Mouse (Mus musculus): ENCODE data around the gene Zfp592. TPM values are rescaled to one million over a fixed set of nuclear protein-coding genes. Genes with fewer than 3 reads are reported as not detected.

Zfp592 gene
- polyA plus RNA-seq, 1 experiment from 2014 or later: 11.9 TPM

DNA sequence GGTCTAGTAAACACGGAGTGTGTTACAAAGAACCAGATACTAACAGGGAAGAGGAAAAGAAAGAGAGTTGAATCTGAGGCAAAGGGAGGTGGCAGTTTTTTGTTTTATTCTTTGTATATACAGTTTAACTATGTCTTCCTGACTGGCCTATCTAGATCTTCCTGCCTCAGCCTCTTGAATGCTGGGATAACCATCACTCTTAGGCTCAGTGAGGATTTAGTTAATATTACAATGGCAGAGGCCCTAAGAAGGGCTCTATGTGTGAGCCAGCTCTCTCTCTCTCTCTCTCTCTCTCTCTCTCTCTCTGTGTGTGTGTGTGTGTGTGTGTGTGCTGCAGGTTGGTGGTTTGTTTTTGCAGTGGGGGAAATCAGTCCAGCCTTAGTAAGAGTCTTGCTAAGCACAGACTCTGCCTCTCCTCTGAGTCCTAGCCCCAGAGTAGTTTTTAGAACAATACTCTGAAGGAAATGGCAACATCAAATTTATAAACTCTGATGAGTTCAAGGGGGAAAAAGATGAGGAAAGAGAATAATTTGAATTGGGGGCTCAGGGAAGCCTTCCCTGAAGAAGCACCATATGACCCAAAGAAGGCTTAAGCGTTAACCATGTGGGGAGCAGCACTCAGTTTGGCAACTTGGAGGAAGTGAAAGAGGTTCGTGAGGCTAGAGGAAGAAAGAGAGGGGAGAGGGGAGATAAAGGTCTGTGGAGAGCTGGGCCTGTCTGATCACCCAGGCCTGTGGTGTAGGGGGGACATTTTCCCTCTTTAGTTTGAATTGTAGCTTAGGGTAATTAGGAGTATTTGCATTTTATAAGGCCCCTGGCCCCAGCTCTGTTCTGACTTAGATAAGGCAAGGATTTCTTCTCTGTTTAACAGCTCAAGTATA is 2.0 kb downstream of the Zfp592 start:
- 14% methylated on average over 3 of the region's 3 CpGs for WGBS (ENCODE audit: insufficient replicate concordance)
- Histone ChIP-seq H3K4me1 (peaks cover 76% of the 10 kb centered on the region), H3K4me3 (peak overlapping the region; percentile 97)

GRCm38 (mm10) chr7:80997776-80998175 is 4.3 kb downstream of the Zfp592 start:
- H3K4me2 ChIP-seq: peak overlapping the region; percentile 97
- H3K27me3 ChIP-seq (replicated peaks): no peaks in the 10 kb centered on the region
- H3K4me1 ChIP-seq: peaks cover 77% of the 10 kb centered on the region
- H3K4me3 ChIP-seq: no peak overlapping the region
- WGBS (ENCODE audit: insufficient replicate concordance): 44% methylated on average over 6 of the region's 6 CpGs
- H3K27ac ChIP-seq: 0 out of 2 replicates have a peak overlapping the region, but pooled peaks have one; percentile 26
- H3K36me3 ChIP-seq: peaks cover 9% of the 10 kb centered on the region; the same call in 1 of the 2 replicates
- ATAC-seq: no peak
- H3K9ac ChIP-seq: peak overlapping the region; percentile 39; the same call in 1 of the 2 replicates
- no peaks in the 10 kb centered on the region for H3K9me3 ChIP-seq (replicated peaks)

More for the DNA sequence above, 2.0 kb downstream of the Zfp592 start:
- 0 out of 2 replicates have a peak, but pooled peaks have one; percentile 6 for ATAC-seq
- H3K4me2 ChIP-seq: peak overlapping the region; percentile 97
- no peaks in the 10 kb centered on the region for H3K27me3 ChIP-seq (replicated peaks)
- H3K9ac ChIP-seq: peak overlapping the region; percentile 99
- peak overlapping the region; percentile 94 for H3K27ac ChIP-seq
- peaks cover 5% of the 10 kb centered on the region; the same call in 1 of the 2 replicates for H3K36me3 ChIP-seq
- H3K9me3 ChIP-seq (replicated peaks): no peaks in the 10 kb centered on the region

- Histone ChIP-seq H3K36me3 (peaks cover 9% of the 10 kb centered on the region; the same call in 1 of the 2 replicates), H3K4me2 (no peak overlapping the region), H3K4me3 (no peak overlapping the region), H3K9ac (no peak overlapping the region), H3K27me3 (replicated peaks) (no peaks in the 10 kb centered on the region), H3K27ac (no peak overlapping the region), H3K4me1 (peaks cover 94% of the 10 kb centered on the region), H3K9me3 (replicated peaks) (no peaks in the 10 kb centered on the region)
- no peak for ATAC-seq
- WGBS (ENCODE audit: insufficient replicate concordance): 86% methylated on average over 2 of the region's 2 CpGs
Measured at GRCm38 (mm10) chr7:80999536-80999935, 6.1 kb downstream of the Zfp592 start.

DNA sequence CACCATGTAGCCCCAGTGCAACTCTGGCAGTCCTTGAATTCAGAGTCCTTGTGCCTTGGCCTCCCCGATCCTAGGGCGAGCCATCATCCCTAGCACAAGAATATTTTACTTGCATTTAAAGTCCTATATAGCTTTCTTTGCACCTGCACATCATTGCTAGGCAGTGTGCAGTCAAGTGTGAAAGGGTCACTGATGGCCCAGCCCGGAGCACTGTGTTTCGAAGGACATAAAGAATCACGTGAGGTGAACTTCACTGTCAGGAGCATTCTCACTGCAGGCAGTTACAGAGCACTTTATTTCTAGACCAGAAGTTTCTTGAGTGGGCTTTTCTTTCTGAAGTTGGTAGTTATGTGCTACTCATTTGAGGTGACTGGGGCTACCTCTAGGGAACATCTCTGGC is 8.4 kb downstream of the Zfp592 start:
- H3K4me1 ChIP-seq: peaks cover 94% of the 10 kb centered on the region
- WGBS (ENCODE audit: insufficient replicate concordance): 85% methylated on average over 5 of the region's 5 CpGs
- H3K4me3 ChIP-seq: no peak overlapping the region
- H3K9ac ChIP-seq: no peak overlapping the region
- H3K27me3 ChIP-seq (replicated peaks): no peaks in the 10 kb centered on the region
- peaks cover 14% of the 10 kb centered on the region; the same call in 1 of the 2 replicates for H3K36me3 ChIP-seq
- H3K4me2 ChIP-seq: no peak overlapping the region
- H3K27ac ChIP-seq: no peak overlapping the region
- ATAC-seq: no peak
- no peaks in the 10 kb centered on the region for H3K9me3 ChIP-seq (replicated peaks)

GRCm38 (mm10) chr7:81004556-81005079 is 11.1 kb downstream of the Zfp592 start:
- H3K4me2 ChIP-seq: peak overlapping the region; percentile 40
- no peaks in the 10 kb centered on the region for H3K9me3 ChIP-seq (replicated peaks)
- H3K4me1 ChIP-seq: peaks cover 82% of the 10 kb centered on the region
- peak; percentile 89 for ATAC-seq
- no peaks in the 10 kb centered on the region for H3K27me3 ChIP-seq (replicated peaks)
- H3K4me3 ChIP-seq: no peak overlapping the region
- H3K9ac ChIP-seq: peak overlapping the region; percentile 33; the same call in 1 of the 2 replicates
- peaks cover 19% of the 10 kb centered on the region for H3K36me3 ChIP-seq
- 15% methylated on average over 3 of the region's 3 CpGs for WGBS (ENCODE audit: insufficient replicate concordance)
- H3K27ac ChIP-seq: peak overlapping the region; percentile 73

GRCm38 (mm10) chr7:81005969-81006368 is 12.5 kb downstream of the Zfp592 start:
- H3K9ac ChIP-seq: no peak overlapping the region
- no peak overlapping the region for H3K4me2 ChIP-seq
- no peaks in the 10 kb centered on the region for H3K27me3 ChIP-seq (replicated peaks)
- no peak for ATAC-seq
- H3K27ac ChIP-seq: no peak overlapping the region
- H3K9me3 ChIP-seq (replicated peaks): no peaks in the 10 kb centered on the region
- H3K4me3 ChIP-seq: no peak overlapping the region
- peaks cover 28% of the 10 kb centered on the region for H3K36me3 ChIP-seq
- WGBS (ENCODE audit: insufficient replicate concordance): 19% methylated on average over 1 of the region's 1 CpGs
- H3K4me1 ChIP-seq: peaks cover 69% of the 10 kb centered on the region

- H3K4me2 ChIP-seq: no peak overlapping the region
Measured at GRCm38 (mm10) chr7:81008285-81008684, 14.8 kb downstream of the Zfp592 start.

GRCm38 (mm10) chr7:81011576-81011975 is 18.1 kb downstream of the Zfp592 start:
- H3K9me3 ChIP-seq (replicated peaks): no peaks in the 10 kb centered on the region
- no peak overlapping the region for H3K9ac ChIP-seq
- H3K4me3 ChIP-seq: no peak overlapping the region
- H3K27me3 ChIP-seq (replicated peaks): no peaks in the 10 kb centered on the region
- no peak overlapping the region for H3K27ac ChIP-seq
- no peak overlapping the region for H3K4me2 ChIP-seq
- H3K36me3 ChIP-seq: peaks cover 67% of the 10 kb centered on the region
- peaks cover 17% of the 10 kb centered on the region for H3K4me1 ChIP-seq
- no peak for ATAC-seq
- WGBS (ENCODE audit: insufficient replicate concordance): 91% methylated on average over 3 of the region's 3 CpGs

More at GRCm38 (mm10) chr7:81008285-81008684, 14.8 kb downstream of the Zfp592 start:
- no peaks in the 10 kb centered on the region for H3K9me3 ChIP-seq (replicated peaks)
- H3K27ac ChIP-seq: no peak overlapping the region
- ATAC-seq: no peak
- no peaks in the 10 kb centered on the region for H3K27me3 ChIP-seq (replicated peaks)
- peaks cover 51% of the 10 kb centered on the region for H3K36me3 ChIP-seq
- no peak overlapping the region for H3K4me3 ChIP-seq
- H3K9ac ChIP-seq: no peak overlapping the region
- H3K4me1 ChIP-seq: peaks cover 46% of the 10 kb centered on the region
- 60% methylated on average over 3 of the region's 3 CpGs for WGBS (ENCODE audit: insufficient replicate concordance)

DNA sequence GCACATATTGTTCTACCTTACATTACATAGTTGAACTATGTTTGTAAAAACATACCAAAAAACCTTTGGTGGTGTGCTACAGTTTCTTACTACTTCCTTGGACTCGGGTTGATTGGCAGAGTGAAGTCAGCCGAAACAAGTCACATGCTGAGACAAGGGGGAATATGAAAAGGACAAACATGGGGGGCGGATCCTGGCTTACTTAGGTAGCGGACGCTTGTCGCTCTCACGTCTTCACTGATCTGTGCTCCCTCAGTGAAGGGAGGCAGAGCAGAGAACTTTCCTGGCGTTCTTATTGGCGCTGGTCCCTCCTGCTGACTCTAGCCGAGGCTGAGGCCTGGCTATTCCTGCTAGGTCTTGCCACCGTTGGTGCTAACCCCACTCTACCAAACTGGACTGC is 26.8 kb downstream of the Zfp592 start:
- ATAC-seq: no peak
- Histone ChIP-seq H3K27me3 (replicated peaks) (no peaks in the 10 kb centered on the region), H3K4me1 (peaks cover 36% of the 10 kb centered on the region), H3K4me2 (no peak overlapping the region), H3K9ac (no peak overlapping the region), H3K9me3 (replicated peaks) (no peaks in the 10 kb centered on the region), H3K27ac (no peak overlapping the region), H3K36me3 (peaks cover 68% of the 10 kb centered on the region), H3K4me3 (no peak overlapping the region)
- WGBS (ENCODE audit: insufficient replicate concordance): 82% methylated on average over 11 of the region's 11 CpGs

DNA sequence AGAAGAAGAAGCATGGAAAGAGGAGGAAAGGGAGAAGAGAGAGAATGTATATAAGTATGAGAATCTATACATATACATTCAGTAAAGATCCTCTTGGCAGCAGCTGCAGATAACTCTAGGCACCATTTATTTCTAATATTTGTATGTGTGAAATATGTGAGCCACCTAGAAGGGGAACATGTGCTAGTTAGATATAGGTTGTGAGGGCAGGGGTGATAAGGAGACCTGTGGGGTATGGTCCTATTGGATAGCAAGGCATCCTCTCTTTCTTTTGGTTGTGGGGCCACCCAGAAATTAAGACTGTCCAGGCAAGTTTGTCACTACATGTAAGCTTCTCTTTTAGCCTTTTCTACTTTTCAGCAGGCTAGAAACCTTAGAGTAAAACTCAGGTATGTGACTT is 29.2 kb downstream of the Zfp592 start:
- Histone ChIP-seq H3K4me1 (peaks cover 36% of the 10 kb centered on the region), H3K4me2 (peak overlapping the region; percentile 52), H3K9me3 (replicated peaks) (no peaks in the 10 kb centered on the region), H3K36me3 (peaks cover 79% of the 10 kb centered on the region), H3K9ac (peak overlapping the region; percentile 23; the same call in 1 of the 2 replicates), H3K4me3 (no peak overlapping the region), H3K27ac (peak overlapping the region; percentile 67), H3K27me3 (replicated peaks) (no peaks in the 10 kb centered on the region)
- peak; percentile 88 for ATAC-seq

GRCm38 (mm10) chr7:81024118-81024517 is 30.6 kb downstream of the Zfp592 start:
- H3K36me3 ChIP-seq: peaks cover 87% of the 10 kb centered on the region
- no peak overlapping the region for H3K9ac ChIP-seq
- no peak overlapping the region for H3K27ac ChIP-seq
- H3K4me2 ChIP-seq: no peak overlapping the region
- no peaks in the 10 kb centered on the region for H3K27me3 ChIP-seq (replicated peaks)
- no peak for ATAC-seq
- no peak overlapping the region for H3K4me3 ChIP-seq
- no peaks in the 10 kb centered on the region for H3K9me3 ChIP-seq (replicated peaks)
- peaks cover 36% of the 10 kb centered on the region for H3K4me1 ChIP-seq
- WGBS (ENCODE audit: insufficient replicate concordance): 82% methylated on average over 5 of the region's 5 CpGs

DNA sequence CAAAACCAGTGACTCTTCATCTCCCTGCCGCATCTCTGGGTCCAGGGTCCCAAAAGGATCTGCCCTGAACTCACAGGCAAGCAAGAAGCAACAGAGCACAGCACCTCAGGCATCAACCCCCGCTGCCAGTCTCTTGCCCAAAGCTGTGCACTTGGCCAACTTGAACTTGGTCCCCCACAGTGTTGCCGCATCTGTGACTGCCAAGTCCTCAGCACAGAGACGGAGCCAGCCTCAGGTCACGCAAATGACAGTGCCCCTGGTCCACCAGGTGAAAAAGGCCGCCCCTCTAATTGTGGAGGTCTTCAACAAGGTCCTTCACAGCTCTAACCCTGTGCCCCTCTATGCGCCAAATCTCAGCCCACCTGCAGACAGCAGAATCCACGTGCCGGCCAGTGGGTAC is 31.2 kb downstream of the Zfp592 start:
- WGBS (ENCODE audit: insufficient replicate concordance): 91% methylated on average over 9 of the region's 9 CpGs
- no peaks in the 10 kb centered on the region for H3K9me3 ChIP-seq (replicated peaks)
- H3K9ac ChIP-seq: no peak overlapping the region
- no peak for ATAC-seq
- no peaks in the 10 kb centered on the region for H3K27me3 ChIP-seq (replicated peaks)
- H3K4me1 ChIP-seq: peaks cover 36% of the 10 kb centered on the region
- no peak overlapping the region for H3K4me2 ChIP-seq
- H3K4me3 ChIP-seq: no peak overlapping the region
- peaks cover 89% of the 10 kb centered on the region for H3K36me3 ChIP-seq
- H3K27ac ChIP-seq: no peak overlapping the region

All from liver, embryonic 12.5 days (tissue).